In genomic region chr7:5080010-5080751, GRCm38 (mm10) we compare ENCODE assay signal across 8 mouse cellular contexts. TPM values are rescaled to one million over a fixed set of nuclear protein-coding genes. Genes with fewer than 3 reads are reported as not detected.
DNase-seq lines count a peak whose midpoint lies in the region; ATAC-seq and TF ChIP-seq lines count a peak whose summit lies in the region.

TSS of gene Epn1 (plus strand) at chr7:5080235.

- under 1% methylated on average over 81 of the region's 81 CpGs for WGBS in forebrain, embryonic 10.5 days
- WGBS in heart, embryonic 15.5 days, result under 1% methylated on average over 79 of the region's 81 CpGs
- 0% methylated on average over 68 of the region's 81 CpGs for WGBS in liver, embryonic 14.5 days (ENCODE audit: insufficient replicate concordance)
- WGBS in neural tube, embryonic 11.5 days, result under 1% methylated on average over 70 of the region's 81 CpGs
- under 1% methylated on average over 77 of the region's 81 CpGs for WGBS in stomach, postnatal 0 days

- TF ChIP-seq EP300 in liver, embryonic 14.5 days (IDR thresholded peaks at IDR 0.05; ENCODE audit: low read depth), result no peak
- no peak for TF ChIP-seq EP300 in stomach, postnatal 0 days (optimal IDR thresholded peaks at IDR 0.05)

- ATAC-seq in CD4-positive, CD25-positive, alpha-beta regulatory T cell, adult 4 months, result peak; percentile 99
- ATAC-seq in heart, embryonic 15.5 days (replicated peaks; ENCODE audit: insufficient number of reproducible peaks, insufficient read depth, low FRiP score, low read depth), result peak; percentile 95
- ATAC-seq in liver, embryonic 14.5 days (ENCODE audit: insufficient read depth), result peak; percentile 86
- peak; percentile 97 for ATAC-seq in neural tube, embryonic 11.5 days (ENCODE audit: insufficient read depth, low FRiP score, low TSS enrichment)
- ATAC-seq in stomach, postnatal 0 days (ENCODE audit: low FRiP score, low TSS enrichment), result peak; percentile 97

- peaks cover 75% of the 10 kb centered on the region for H3K36me3 ChIP-seq in forebrain, embryonic 10.5 days (replicated peaks)
- H3K36me3 ChIP-seq in heart, embryonic 15.5 days, result peaks cover 48% of the 10 kb centered on the region
- H3K36me3 ChIP-seq in liver, embryonic 14.5 days (replicated peaks; ENCODE audit: control insufficient read depth, insufficient read depth, low read depth), result peaks cover 60% of the 10 kb centered on the region
- peaks cover 10% of the 10 kb centered on the region for H3K36me3 ChIP-seq in neural tube, embryonic 11.5 days (ENCODE audit: control insufficient read depth, insufficient read depth, low read length)
- H3K36me3 ChIP-seq in stomach, postnatal 0 days (ENCODE audit: control insufficient read depth, insufficient read depth, low read length), result peaks cover 16% of the 10 kb centered on the region

- H3K4me3 ChIP-seq in forebrain, embryonic 10.5 days, result peak within 1 kb of the TSS; percentile 98
- peak within 1 kb of the TSS; percentile 96 for H3K4me3 ChIP-seq in heart, embryonic 15.5 days
- H3K4me3 ChIP-seq in liver, embryonic 14.5 days (ENCODE audit: insufficient read depth in 1 of 2, low read depth in 2 of 2, low read length in 2 of 2), result peak within 1 kb of the TSS; percentile 90 to 100
- H3K4me3 ChIP-seq in neural tube, embryonic 11.5 days (ENCODE audit: low read depth, low read length), result peak within 1 kb of the TSS; percentile 93
- peak within 1 kb of the TSS; percentile 99 for H3K4me3 ChIP-seq in stomach, postnatal 0 days (ENCODE audit: low read depth, low read length)

- peaks cover 17% of the 10 kb centered on the region for H3K4me1 ChIP-seq in forebrain, embryonic 10.5 days
- H3K4me1 ChIP-seq in heart, embryonic 15.5 days (replicated peaks), result peaks cover 31% of the 10 kb centered on the region
- H3K4me1 ChIP-seq in liver, embryonic 14.5 days (replicated peaks; ENCODE audit: control insufficient read depth in 2 of 2, insufficient read depth in 2 of 2, low read length in 1 of 2), result peaks cover 19 to 34% of the 10 kb centered on the region in 2 experiments
- H3K4me1 ChIP-seq in neural tube, embryonic 11.5 days (ENCODE audit: control insufficient read depth, insufficient read depth, low read length), result peaks cover 12% of the 10 kb centered on the region; the same call in 1 of the 2 replicates
- 0 out of 2 replicates have a peak, but pooled peaks cover 2% of the 10 kb centered on the region for H3K4me1 ChIP-seq in stomach, postnatal 0 days (replicated peaks; ENCODE audit: control insufficient read depth, insufficient read depth)

- H3K4me2 ChIP-seq in heart, embryonic 15.5 days, result peak within 1 kb of the TSS; percentile 88
- peak within 1 kb of the TSS; percentile 92 for H3K4me2 ChIP-seq in liver, embryonic 14.5 days (ENCODE audit: low read depth)
- H3K4me2 ChIP-seq in neural tube, embryonic 11.5 days (ENCODE audit: low read depth), result peak within 1 kb of the TSS; percentile 90
- H3K4me2 ChIP-seq in stomach, postnatal 0 days (replicated peaks; ENCODE audit: low read depth), result peak within 1 kb of the TSS; percentile 85

- TF ChIP-seq CTCF in liver, embryonic 14.5 days (IDR thresholded peaks at IDR 0.05; ENCODE audit: low read depth), result 0 out of 2 replicates have a peak, but pooled peaks have one; percentile 2
- no peak for TF ChIP-seq CTCF in stomach, postnatal 0 days (IDR thresholded peaks at IDR 0.05; ENCODE audit: low read depth)

- DNase-seq in c-Kit-negative CD71-positive TER-119-positive erythroid progenitor cells, embryonic 14.5 days (ENCODE audit: low read depth, low spot score), result peak; percentile 84
- peak; percentile 97 for DNase-seq in forebrain, embryonic 10.5 days (ENCODE audit: extremely low spot score, low spot score)
- peak; percentile 97 to 99 for DNase-seq in kidney, postnatal 25 days
- peak; percentile 89 to 92 (median 90) for DNase-seq in liver, embryonic 14.5 days (ENCODE audit: low read depth in 3 of 3, low spot score in 3 of 3)
- DNase-seq in neural tube, embryonic 11.5 days (ENCODE audit: low spot score), result peak; percentile 97
- DNase-seq in stomach, postnatal 0 days (ENCODE audit: low spot score), result peak; percentile 98

- no peaks in the 10 kb centered on the region for H3K27me3 ChIP-seq in forebrain, embryonic 10.5 days (ENCODE audit: poor library complexity, severe bottlenecking)
- H3K27me3 ChIP-seq in heart, embryonic 15.5 days, result no peaks in the 10 kb centered on the region
- H3K27me3 ChIP-seq in liver, embryonic 14.5 days (ENCODE audit: control insufficient read depth, insufficient read depth, low read length), result no peaks in the 10 kb centered on the region
- no peaks in the 10 kb centered on the region for H3K27me3 ChIP-seq in neural tube, embryonic 11.5 days (ENCODE audit: control insufficient read depth, insufficient read depth, low read length)
- H3K27me3 ChIP-seq in stomach, postnatal 0 days (ENCODE audit: control insufficient read depth, insufficient read depth, low read length), result no peaks in the 10 kb centered on the region

- peak within 1 kb of the TSS; percentile 94 for H3K27ac ChIP-seq in forebrain, embryonic 10.5 days
- H3K27ac ChIP-seq in heart, embryonic 15.5 days, result peak within 1 kb of the TSS; percentile 97
- H3K27ac ChIP-seq in liver, embryonic 14.5 days, result peak within 1 kb of the TSS; percentile 92
- peak within 1 kb of the TSS; percentile 51 for H3K27ac ChIP-seq in neural tube, embryonic 11.5 days (ENCODE audit: low read depth, low read length)
- peak within 1 kb of the TSS; percentile 98 for H3K27ac ChIP-seq in stomach, postnatal 0 days (replicated peaks)

- H3K9ac ChIP-seq in heart, embryonic 15.5 days, result peak within 1 kb of the TSS; percentile 97
- peak within 1 kb of the TSS; percentile 92 for H3K9ac ChIP-seq in liver, embryonic 14.5 days (replicated peaks)
- peak within 1 kb of the TSS; percentile 84 for H3K9ac ChIP-seq in neural tube, embryonic 11.5 days (ENCODE audit: low read length)
- H3K9ac ChIP-seq in stomach, postnatal 0 days (ENCODE audit: low read length), result peak within 1 kb of the TSS; percentile 99

- H3K9me3 ChIP-seq in forebrain, embryonic 10.5 days, result no peaks in the 10 kb centered on the region
- H3K9me3 ChIP-seq in heart, embryonic 15.5 days (replicated peaks), result no peaks in the 10 kb centered on the region
- no peaks in the 10 kb centered on the region for H3K9me3 ChIP-seq in liver, embryonic 14.5 days (ENCODE audit: control insufficient read depth, low read length)
- no peaks in the 10 kb centered on the region for H3K9me3 ChIP-seq in neural tube, embryonic 11.5 days (ENCODE audit: control insufficient read depth, low read length)
- no peaks in the 10 kb centered on the region for H3K9me3 ChIP-seq in stomach, postnatal 0 days (ENCODE audit: control insufficient read depth, low read length)

RNA-seq across cellular contexts. Expression of gene Epn1, which starts in this region (rescaled TPM):
- 1 to 10 TPM; 4.0 to 7.2 TPM for polyA plus RNA-seq in CD4-positive, CD25-positive, alpha-beta regulatory T cell, adult 4 months (2017; shearing (Covaris generic))
- polyA plus RNA-seq in forebrain, embryonic 10.5 days (2016; fragmentation: Nextera tagmentation; extraction: Ambion mirVana), result 53.5 and 54.6 TPM in 2 replicates
- 43.1 and 57.0 TPM in 2 replicates for polyA plus RNA-seq in heart, embryonic 15.5 days (2015; fragmentation: Nextera tagmentation; extraction: Ambion mirVana)
- polyA plus RNA-seq in liver, embryonic 14.5 days (2012; rRNA removed), result 54.4 and 57.5 TPM in 2 replicates
- 45.4 and 56.7 TPM in 2 replicates for polyA plus RNA-seq in liver, embryonic 14.5 days (2014; fragmentation: Nextera tagmentation; extraction: Ambion mirVana)
- polyA plus RNA-seq in neural tube, embryonic 11.5 days (2014; fragmentation: Nextera tagmentation; extraction: Ambion mirVana), result 64.8 and 67.4 TPM in 2 replicates
- 41.0 and 44.5 TPM in 2 replicates for polyA plus RNA-seq in stomach, postnatal 0 days (2015; fragmentation: Nextera tagmentation; extraction: Ambion mirVana)

Comparison
In these comparisons a context has a peak if more than half of its experiments do, and no peak if none do; other contexts are left out.
1. Peak in every context shown above with its lines: DNase-seq, ATAC-seq, H3K4me3 ChIP-seq and H3K27ac ChIP-seq.